Mouse (Mus musculus): ENCODE measurements around the gene Ccdc15. TPM values are rescaled to one million over a fixed set of nuclear protein-coding genes. Genes with fewer than 3 reads are reported as not detected.
A peak's percentile ranks its signal among the peaks of the same experiment; 100 is the strongest.
"Not testable (repeated sequence)": the region's sequence is repeated elsewhere in the genome, so short reads cannot be mapped to it uniquely, and the experiment has no call there.

Ccdc15 gene
- polyA plus RNA-seq, 1 experiment from 2014 or later: 13.4 TPM

GRCm38 (mm10) chr9:37329456-37329855 lies 18.8 kb downstream of the Ccdc15 start:
- no peak overlapping the region for H3K4me3 ChIP-seq
- no peaks in the 10 kb centered on the region for H3K27me3 ChIP-seq (ENCODE audit: poor library complexity, severe bottlenecking)
- H3K4me1 ChIP-seq: peaks cover 4% of the 10 kb centered on the region; the same call in 1 of the 2 replicates
- H3K9me3 ChIP-seq: no peaks in the 10 kb centered on the region
- H3K36me3 ChIP-seq (replicated peaks): peaks cover 8% of the 10 kb centered on the region
- DNase-seq (ENCODE audit: extremely low spot score, low spot score): no peak
- no peak overlapping the region for H3K27ac ChIP-seq
- WGBS: 48% methylated on average over 3 of the region's 3 CpGs

DNA sequence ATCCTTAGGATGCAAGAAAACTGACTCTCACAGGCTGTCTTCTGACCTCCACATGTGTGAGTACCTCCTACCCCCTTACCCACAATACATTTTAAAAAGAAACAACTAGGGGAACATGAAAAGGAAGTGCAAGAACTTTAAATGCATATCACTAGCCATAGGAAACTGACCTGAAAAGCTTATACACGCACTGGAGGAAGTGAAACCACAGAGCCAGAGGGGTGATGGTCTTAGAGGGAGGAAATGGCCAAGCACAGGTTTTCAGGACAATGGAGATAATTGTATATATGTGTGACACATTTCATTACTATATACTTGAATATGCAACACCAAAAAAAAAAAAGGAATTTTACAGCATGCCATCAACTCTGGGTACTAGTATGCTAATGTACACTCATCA lies 46.5 kb downstream of the Ccdc15 start:
- 93% methylated on average over 1 of the region's 1 CpGs for WGBS
- Histone ChIP-seq H3K9me3 (no peaks in the 10 kb centered on the region), H3K4me1 (no peaks in the 10 kb centered on the region), H3K27me3 (ENCODE audit: poor library complexity, severe bottlenecking) (no peaks in the 10 kb centered on the region), H3K4me3 (no peak overlapping the region), H3K27ac (no peak overlapping the region), H3K36me3 (replicated peaks) (peaks cover 19% of the 10 kb centered on the region)
- no peak for DNase-seq (ENCODE audit: extremely low spot score, low spot score)

GRCm38 (mm10) chr9:37300501-37300900 lies 47.7 kb downstream of the Ccdc15 start:
- not testable (repeated sequence) for H3K27me3 ChIP-seq (ENCODE audit: poor library complexity, severe bottlenecking); H3K4me1 ChIP-seq; H3K27ac ChIP-seq; H3K4me3 ChIP-seq; H3K9me3 ChIP-seq; DNase-seq (ENCODE audit: extremely low spot score, low spot score)
- H3K36me3 ChIP-seq (replicated peaks): peaks cover 19% of the 10 kb centered on the region
- WGBS: 80% methylated on average over 1 of the region's 1 CpGs

DNA sequence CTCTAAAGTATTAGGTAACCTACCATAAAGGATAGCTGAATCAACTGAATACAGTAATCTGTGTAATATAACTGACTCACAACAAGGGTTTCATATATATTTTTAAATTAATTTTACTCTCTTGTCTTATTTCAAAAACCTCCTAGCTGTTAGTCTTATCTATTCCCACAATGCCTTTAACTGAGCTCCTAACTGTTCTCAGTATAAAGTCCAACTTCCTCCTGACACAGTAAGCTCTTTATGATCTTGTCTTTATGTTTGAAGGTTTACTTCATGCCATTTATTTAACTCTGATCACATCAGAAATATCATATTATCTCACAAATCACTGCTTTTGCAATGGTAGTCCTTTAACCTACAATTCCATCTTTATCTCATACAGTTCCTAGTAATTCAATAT lies 52.6 kb downstream of the Ccdc15 start:
- Histone ChIP-seq H3K4me1 (no peaks in the 10 kb centered on the region), H3K36me3 (replicated peaks) (peaks cover 4% of the 10 kb centered on the region; the same call in 1 of the 2 replicates), H3K9me3 (no peaks in the 10 kb centered on the region), H3K27me3 (ENCODE audit: poor library complexity, severe bottlenecking) (no peaks in the 10 kb centered on the region), H3K4me3 (no peak overlapping the region), H3K27ac (no peak overlapping the region)
- DNase-seq (ENCODE audit: extremely low spot score, low spot score): no peak

DNA sequence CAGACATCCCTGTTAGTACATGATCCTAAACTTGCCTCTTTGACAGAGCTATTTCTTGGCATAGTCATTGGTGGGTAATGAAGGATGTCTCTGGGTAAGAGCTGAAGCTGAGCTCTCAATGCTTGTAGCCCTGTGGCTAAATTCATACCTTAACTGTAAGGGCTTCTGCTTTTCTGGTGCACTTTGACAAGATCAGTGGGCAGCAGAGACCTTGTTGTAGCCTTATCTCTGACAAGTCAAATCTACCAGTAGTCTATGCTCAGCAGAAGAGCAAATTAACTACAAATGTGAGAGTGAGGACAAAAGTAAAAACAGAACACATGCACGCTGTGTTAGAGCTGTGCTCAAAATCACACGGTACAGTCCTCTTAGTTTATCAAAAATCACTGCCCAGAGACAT lies 81.6 kb downstream of the Ccdc15 start:
- DNase-seq (ENCODE audit: extremely low spot score, low spot score): no peak
- 89% methylated on average over 2 of the region's 2 CpGs for WGBS
- no peaks in the 10 kb centered on the region for H3K9me3 ChIP-seq
- H3K4me1 ChIP-seq: 0 out of 2 replicates have a peak, but pooled peaks cover 4% of the 10 kb centered on the region
- H3K4me3 ChIP-seq: no peak overlapping the region
- no peaks in the 10 kb centered on the region for H3K36me3 ChIP-seq (replicated peaks)
- H3K27me3 ChIP-seq (ENCODE audit: poor library complexity, severe bottlenecking): no peaks in the 10 kb centered on the region
- no peak overlapping the region for H3K27ac ChIP-seq

- Histone ChIP-seq H3K9me3 (no peaks in the 10 kb centered on the region), H3K4me3 (peak overlapping the region; percentile 60), H3K36me3 (replicated peaks) (no peaks in the 10 kb centered on the region), H3K27me3 (ENCODE audit: poor library complexity, severe bottlenecking) (peaks cover 54% of the 10 kb centered on the region), H3K4me1 (peaks cover 19% of the 10 kb centered on the region), H3K27ac (peak overlapping the region; percentile 82)
- 44% methylated on average over 7 of the region's 7 CpGs for WGBS
- peak; percentile 55 for DNase-seq (ENCODE audit: extremely low spot score, low spot score)
These were observed 92.4 kb downstream of the Ccdc15 start for GRCm38 (mm10) chr9:37255889-37256225.

DNA sequence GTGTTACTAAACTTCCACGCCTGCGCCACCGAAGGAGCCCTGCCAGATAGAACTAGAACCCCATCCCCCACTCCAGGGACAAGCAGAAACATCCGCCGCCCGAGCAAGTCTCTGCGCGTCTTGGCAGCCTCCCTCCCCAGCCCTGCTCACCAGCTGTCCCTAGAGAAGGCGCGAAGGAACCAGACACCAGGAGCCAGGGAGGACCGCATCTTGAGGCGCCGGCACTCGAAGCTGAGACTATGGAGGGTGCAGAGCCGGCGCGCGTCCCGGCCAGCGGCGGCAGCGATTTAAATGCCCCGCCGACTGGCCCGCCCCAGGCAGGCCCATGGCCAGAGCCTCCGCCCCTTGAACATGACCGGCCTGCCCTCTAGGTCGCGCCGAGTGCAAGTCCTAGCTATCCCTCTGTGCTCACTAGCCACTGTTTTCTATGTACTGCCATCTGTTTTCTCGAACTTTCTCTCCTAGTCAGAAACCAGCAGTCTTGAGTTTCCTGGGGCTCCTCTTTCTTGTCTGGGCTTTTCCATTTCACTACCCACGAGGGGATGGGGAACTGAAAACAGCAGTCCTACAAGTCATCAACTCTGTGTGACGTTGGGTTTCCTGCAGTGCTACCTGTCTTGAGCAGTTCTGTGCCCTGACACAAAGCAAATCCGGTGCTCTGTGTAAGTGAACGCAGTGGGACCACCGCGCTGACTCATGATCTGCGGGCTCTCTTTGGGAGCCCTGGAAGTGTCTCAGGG lies 92.9 kb downstream of the Ccdc15 start, which contains the start of gene Slc37a2:
TSS of gene Slc37a2 (minus strand) at position 590 of the 740 bp plus-strand sequence.
- H3K27ac ChIP-seq: peak within 1 kb of the TSS; percentile 82
- H3K36me3 ChIP-seq (replicated peaks): no peaks in the 10 kb centered on the region
- 4% methylated on average over 38 of the region's 38 CpGs for WGBS
- DNase-seq (ENCODE audit: extremely low spot score, low spot score): peak; percentile 53
- H3K4me3 ChIP-seq: peak within 1 kb of the TSS; percentile 60
- peaks cover 19% of the 10 kb centered on the region for H3K4me1 ChIP-seq
- H3K9me3 ChIP-seq: no peaks in the 10 kb centered on the region
- H3K27me3 ChIP-seq (ENCODE audit: poor library complexity, severe bottlenecking): peaks cover 54% of the 10 kb centered on the region

GRCm38 (mm10) chr9:37254531-37255110 lies 93.6 kb downstream of the Ccdc15 start:
- no peak for DNase-seq (ENCODE audit: extremely low spot score, low spot score)
- Histone ChIP-seq H3K27me3 (ENCODE audit: poor library complexity, severe bottlenecking) (peaks cover 50% of the 10 kb centered on the region), H3K36me3 (replicated peaks) (no peaks in the 10 kb centered on the region), H3K9me3 (no peaks in the 10 kb centered on the region), H3K4me1 (peaks cover 19% of the 10 kb centered on the region), H3K27ac (peak overlapping the region; percentile 82), H3K4me3 (peak overlapping the region; percentile 60)
- 18% methylated on average over 6 of the region's 6 CpGs for WGBS

DNA sequence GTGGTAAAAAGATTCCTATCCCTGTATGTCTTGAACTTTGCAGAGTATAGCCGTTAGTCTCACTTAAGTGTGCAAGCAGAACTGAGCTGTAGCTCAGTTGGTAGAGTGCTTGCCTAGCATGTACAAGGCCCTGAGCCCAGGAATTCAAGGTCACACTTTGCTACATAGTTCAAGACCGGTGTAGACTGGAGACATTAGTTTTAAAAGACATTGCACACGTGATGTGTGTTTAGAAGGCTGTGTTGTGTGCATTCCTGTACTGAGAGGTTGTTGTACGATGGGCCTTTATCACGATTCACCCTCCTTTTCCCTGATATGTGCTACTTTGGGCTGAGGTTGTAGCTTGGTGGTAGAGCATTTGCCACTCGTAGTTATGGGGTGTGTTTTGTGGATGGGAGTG lies 97.6 kb downstream of the Ccdc15 start:
- Histone ChIP-seq H3K36me3 (replicated peaks) (no peaks in the 10 kb centered on the region), H3K27me3 (ENCODE audit: poor library complexity, severe bottlenecking) (peaks cover 28% of the 10 kb centered on the region), H3K4me3 (no peak overlapping the region), H3K9me3 (no peaks in the 10 kb centered on the region), H3K4me1 (peaks cover 26% of the 10 kb centered on the region), H3K27ac (no peak overlapping the region)
- no peak for DNase-seq (ENCODE audit: extremely low spot score, low spot score)
- WGBS: 87% methylated on average over 6 of the region's 6 CpGs

DNA sequence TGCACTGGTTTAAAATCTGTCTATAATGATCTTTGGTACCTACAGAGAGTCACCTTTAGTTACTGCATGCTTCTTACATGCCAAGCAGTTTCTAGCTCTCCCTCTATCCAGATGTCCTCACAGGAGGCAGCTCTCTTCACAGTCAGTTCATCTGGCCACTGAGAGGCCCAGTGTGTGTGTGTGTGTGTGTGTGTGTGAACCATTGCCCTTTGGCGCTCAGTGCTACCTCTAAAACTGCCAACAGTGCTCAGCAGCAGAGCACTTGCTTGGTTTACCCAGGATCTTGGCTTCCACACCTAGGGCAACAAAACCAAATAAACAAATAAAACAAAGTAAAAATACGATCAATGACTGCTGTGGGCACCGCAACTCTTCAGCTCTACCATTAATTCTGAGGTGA lies 98.3 kb downstream of the Ccdc15 start:
- Histone ChIP-seq H3K27me3 (ENCODE audit: poor library complexity, severe bottlenecking) (peaks cover 23% of the 10 kb centered on the region), H3K9me3 (no peaks in the 10 kb centered on the region), H3K36me3 (replicated peaks) (no peaks in the 10 kb centered on the region), H3K27ac (no peak overlapping the region), H3K4me1 (peaks cover 20% of the 10 kb centered on the region), H3K4me3 (no peak overlapping the region)
- DNase-seq (ENCODE audit: extremely low spot score, low spot score): no peak
- 96% methylated on average over 3 of the region's 3 CpGs for WGBS

- Histone ChIP-seq H3K36me3 (replicated peaks) (no peaks in the 10 kb centered on the region), H3K27me3 (ENCODE audit: poor library complexity, severe bottlenecking) (peaks cover 8% of the 10 kb centered on the region; the same call in 1 of the 2 replicates), H3K9me3 (no peaks in the 10 kb centered on the region), H3K27ac (0 out of 2 replicates have a peak overlapping the region, but pooled peaks have one; percentile 20), H3K4me3 (no peak overlapping the region), H3K4me1 (peaks cover 13% of the 10 kb centered on the region)
- DNase-seq (ENCODE audit: extremely low spot score, low spot score): no peak
- WGBS: 50% methylated on average over 3 of the region's 3 CpGs
These were observed 99.8 kb downstream of the Ccdc15 start for GRCm38 (mm10) chr9:37248381-37248906.

GRCm38 (mm10) chr9:37247429-37247828 lies 100.8 kb downstream of the Ccdc15 start:
- no peak overlapping the region for H3K27ac ChIP-seq
- peaks cover 10% of the 10 kb centered on the region for H3K4me1 ChIP-seq
- no peaks in the 10 kb centered on the region for H3K36me3 ChIP-seq (replicated peaks)
- no peak overlapping the region for H3K4me3 ChIP-seq
- peaks cover 5% of the 10 kb centered on the region; the same call in 1 of the 2 replicates for H3K27me3 ChIP-seq (ENCODE audit: poor library complexity, severe bottlenecking)
- DNase-seq (ENCODE audit: extremely low spot score, low spot score): no peak
- H3K9me3 ChIP-seq: no peaks in the 10 kb centered on the region

- peaks cover 10% of the 10 kb centered on the region for H3K4me1 ChIP-seq
- WGBS: 94% methylated on average over 1 of the region's 1 CpGs
- no peaks in the 10 kb centered on the region for H3K36me3 ChIP-seq (replicated peaks)
- no peak overlapping the region for H3K27ac ChIP-seq
- H3K4me3 ChIP-seq: no peak overlapping the region
- H3K27me3 ChIP-seq (ENCODE audit: poor library complexity, severe bottlenecking): peaks cover 5% of the 10 kb centered on the region; the same call in 1 of the 2 replicates
- DNase-seq (ENCODE audit: extremely low spot score, low spot score): no peak
- no peaks in the 10 kb centered on the region for H3K9me3 ChIP-seq
These were observed 102.4 kb downstream of the Ccdc15 start for GRCm38 (mm10) chr9:37245810-37246209.

Measured in forebrain, embryonic 10.5 days (tissue).